Mouse (Mus musculus) CD4-positive naive resting alpha-beta T cell, adult 76 days (primary cell): ENCODE data around the gene Gp2. TPM values are rescaled to one million over a fixed set of nuclear protein-coding genes. Genes with fewer than 3 reads are reported as not detected.

Experiments used
- total RNA-seq: library from RNA; stranded (reverse); gene quantifications from one replicate; pipeline ENCODE4 v1.2.4, GENCODE M21; 2023

Gp2 gene
- total RNA-seq, result 0.85 TPM

GRCm38 (mm10) chr7:119459185-119459584 lies at the start of gene Gp2:
TSS of gene Gp2 (minus strand) at chr7:119459285.

GRCm38 (mm10) chr7:119479256-119479655 lies 20.2 kb upstream of the Gp2 start, which contains the start of gene Umod:
TSS of gene Umod (minus strand) at chr7:119479282.

Other genes with a start within 250 kb of the Gp2 start
- gene Umod, start 20.0 kb upstream of the Gp2 start, total RNA-seq, result not detected
- not detected for gene Acsm5, start 60.2 kb upstream of the Gp2 start, total RNA-seq
- gene Pdilt, start 64.2 kb upstream of the Gp2 start, total RNA-seq, result not detected
- not detected for gene Acsm2, start 95.1 kb upstream of the Gp2 start, total RNA-seq
- gene Acsm1, start 147.7 kb upstream of the Gp2 start, total RNA-seq, result not detected
- gene Acsm4, start 230.7 kb upstream of the Gp2 start, total RNA-seq, result not detected